Mouse (Mus musculus) ES-E14 (cell line): Measurements from ENCODE around the gene Rcan3.

Source experiments
- CHD2 ChIP-seq: IDR thresholded peaks from 2 replicates; pipeline ENCODE4 v1.6.1; 2014; ENCODE audit warnings: mild to moderate bottlenecking, low read depth, low read length, inconsistent platforms
- HCFC1 ChIP-seq: IDR thresholded peaks from 2 replicates; pipeline ENCODE4 v1.6.1; 2012; ENCODE audit warnings: low read length, inconsistent platforms, borderline replicate concordance; ENCODE audit not compliant: insufficient read depth
- MAFK ChIP-seq: IDR thresholded peaks from 2 replicates; pipeline ENCODE4 v1.6.1; 2014; ENCODE audit warnings: mild to moderate bottlenecking, low read depth, low read length, inconsistent platforms; ENCODE audit not compliant: insufficient read depth
- ZC3H11A ChIP-seq: IDR thresholded peaks from 2 replicates; pipeline ENCODE4 v1.6.1; 2012; ENCODE audit warnings: low read depth, mild to moderate bottlenecking, inconsistent platforms, low read length, borderline replicate concordance
- ZNF384 ChIP-seq: IDR thresholded peaks from 2 replicates; pipeline ENCODE4 v1.6.1; 2012; ENCODE audit warnings: low read depth, low read length, inconsistent platforms

DNA sequence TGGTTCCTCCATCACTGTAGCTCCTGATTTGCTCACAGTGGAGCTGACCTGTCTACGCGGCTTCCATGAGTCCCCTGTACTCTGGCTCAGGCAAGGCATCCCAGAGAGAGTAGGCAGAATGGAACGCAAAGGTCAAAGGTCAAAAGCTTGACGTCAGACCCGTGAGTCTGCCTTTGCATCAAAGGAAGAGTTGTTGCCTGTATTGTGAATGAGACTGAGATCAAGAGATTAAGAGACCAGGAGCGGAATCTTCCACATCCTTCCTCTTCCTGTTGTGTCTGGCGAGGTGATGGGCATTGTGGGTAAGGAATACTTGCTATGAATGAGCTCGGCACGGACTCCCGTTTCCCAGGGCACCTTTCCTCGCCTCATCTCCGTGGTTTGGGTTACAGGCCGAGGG lies 2.6 kb upstream of the Rcan3 start:
- TF ChIP-seq CHD2 (no peak), ZC3H11A (no peak), MAFK (no peak), HCFC1 (no peak), ZNF384 (no peak)
